Mouse (Mus musculus) adrenal gland, postnatal 25 days (tissue): ENCODE results near the gene Bpifa3. TPM values are rescaled to one million over a fixed set of nuclear protein-coding genes. Genes with fewer than 3 reads are reported as not detected.
"Not testable (repeated sequence)": the region's sequence is repeated elsewhere in the genome, so short reads cannot be mapped to it uniquely, and the experiment has no call there.

Source experiments
- DNase-seq: peaks from one replicate; pipeline ENCODE4 v3.0.0; 2021; ENCODE audit warnings: mixed read lengths
- long read RNA-seq: library from polyadenylated mRNA; stranded (forward); transcript quantifications from one replicate; pipeline ENCODE4 v2.0.0, GENCODE M21; 2021
- total RNA-seq: library from RNA; stranded (reverse); gene quantifications from 2 replicates; pipeline ENCODE4 v1.2.3, GENCODE M21; 2021

Bpifa3 gene
- not detected in 2 replicates for total RNA-seq
- long read RNA-seq, result 0 reads

GRCm38 (mm10) chr2:154130120-154130519, at the start of gene Bpifa3:
Gene Bpifa3 (plus strand): TSS chr2:154130336.
- no peak for DNase-seq

GRCm38 (mm10) chr2:154097734-154098133, 32.4 kb upstream of the Bpifa3 start:
- DNase-seq, result no peak

GRCm38 (mm10) chr2:154117381-154117780, 12.8 kb upstream of the Bpifa3 start:
- no peak for DNase-seq

- DNase-seq, result no peak
Measured at GRCm38 (mm10) chr2:154142580-154142979, 12.4 kb downstream of the Bpifa3 start, which contains the start of gene Bpifa1. Gene Bpifa1 (plus strand): TSS chr2:154142880.

GRCm38 (mm10) chr2:154143735-154144134, 13.6 kb downstream of the Bpifa3 start:
- no peak for DNase-seq

GRCm38 (mm10) chr2:154147496-154147895, 17.4 kb downstream of the Bpifa3 start:
- no peak for DNase-seq

GRCm38 (mm10) chr2:154158433-154158832, 28.3 kb downstream of the Bpifa3 start:
- peak; percentile 63 for DNase-seq

- no peak for DNase-seq
Measured at GRCm38 (mm10) chr2:154162307-154162706, 32.2 kb downstream of the Bpifa3 start, which contains the start of gene Bpifa5. Gene Bpifa5 (plus strand): TSS chr2:154162607.

- no peak for DNase-seq
Measured at GRCm38 (mm10) chr2:154163306-154163705, 33.2 kb downstream of the Bpifa3 start.

- no peak for DNase-seq
Measured at GRCm38 (mm10) chr2:154169172-154169571, 39.0 kb downstream of the Bpifa3 start.

GRCm38 (mm10) chr2:154171621-154172020, 41.5 kb downstream of the Bpifa3 start:
- no peak for DNase-seq

- DNase-seq, result no peak
Measured at GRCm38 (mm10) chr2:154173313-154173712, 43.2 kb downstream of the Bpifa3 start.

- DNase-seq, result not testable (repeated sequence)
Measured at GRCm38 (mm10) chr2:154181900-154182299, 51.8 kb downstream of the Bpifa3 start.

- not testable (repeated sequence) for DNase-seq
Measured at GRCm38 (mm10) chr2:154183061-154183460, 52.9 kb downstream of the Bpifa3 start.

- DNase-seq, result no peak
Measured at GRCm38 (mm10) chr2:154185319-154185718, 55.2 kb downstream of the Bpifa3 start.

- DNase-seq, result no peak
Measured at GRCm38 (mm10) chr2:154185748-154186147, 55.6 kb downstream of the Bpifa3 start.

GRCm38 (mm10) chr2:154187468-154187867, 57.3 kb downstream of the Bpifa3 start:
- no peak for DNase-seq

Other genes with a start within 250 kb of the Bpifa3 start
- gene Bpifb6, start 229.9 kb upstream of the Bpifa3 start, total RNA-seq, result 6.3 and 7.2 TPM in 2 replicates
- gene Bpifb3, start 212.1 kb upstream of the Bpifa3 start, total RNA-seq, result not detected in 2 replicates
- gene Bpifb4, start 192.1 kb upstream of the Bpifa3 start, total RNA-seq, result not detected in 2 replicates
- not detected in 2 replicates for gene Bpifa6, start 155.4 kb upstream of the Bpifa3 start, total RNA-seq
- gene Bpifa2, start 122.1 kb upstream of the Bpifa3 start, total RNA-seq, result 0.43 TPM in 1 of 2 replicates, not detected in the other
- not detected in 2 replicates for gene Bpifa1, start 12.5 kb downstream of the Bpifa3 start, total RNA-seq
- gene Bpifa5, start 32.3 kb downstream of the Bpifa3 start, total RNA-seq, result not detected in 2 replicates
- not detected in 2 replicates for gene Bpifb1, start 60.5 kb downstream of the Bpifa3 start, total RNA-seq
- gene Bpifb5, start 93.4 kb downstream of the Bpifa3 start, total RNA-seq, result not detected in 2 replicates
- gene Bpifb9a, start 127.5 kb downstream of the Bpifa3 start, total RNA-seq, result not detected in 2 replicates
- not detected in 2 replicates for gene Bpifb9b, start 176.9 kb downstream of the Bpifa3 start, total RNA-seq
- 12.4 and 18.2 TPM in 2 replicates for gene Cdk5rap1, start 242.7 kb downstream of the Bpifa3 start, total RNA-seq